Mouse (Mus musculus) olfactory bulb, adult 2 months (tissue): Measurements from ENCODE around the gene Egfem1.

Experiments used
- CTCF ChIP-seq: fragments of 200-500 bp; IDR thresholded peaks from 2 replicates; pipeline ENCODE4 v1.5.1; 2012; ENCODE audit warnings: low read depth, mild to moderate bottlenecking, low read length, moderate library complexity; ENCODE audit not compliant: insufficient read depth
- POLR2A ChIP-seq: fragments of 200-500 bp; IDR thresholded peaks from 2 replicates; pipeline ENCODE4 v1.6.1; 2012; ENCODE audit warnings: mild to moderate bottlenecking, low read depth, low read length, moderate library complexity; ENCODE audit not compliant: insufficient read depth

GRCm38 (mm10) chr3:29432109-29433091 lies 350.6 kb downstream of the Egfem1 start:
- TF ChIP-seq POLR2A: no peak
- no peak for TF ChIP-seq CTCF
